Mouse (Mus musculus): ENCODE data around the gene Slc9a3r1. TPM values are rescaled to one million over a fixed set of nuclear protein-coding genes. Genes with fewer than 3 reads are reported as not detected.

Gene Slc9a3r1
- polyA plus RNA-seq, 2 experiments: 41.4 to 49.6 TPM

DNA sequence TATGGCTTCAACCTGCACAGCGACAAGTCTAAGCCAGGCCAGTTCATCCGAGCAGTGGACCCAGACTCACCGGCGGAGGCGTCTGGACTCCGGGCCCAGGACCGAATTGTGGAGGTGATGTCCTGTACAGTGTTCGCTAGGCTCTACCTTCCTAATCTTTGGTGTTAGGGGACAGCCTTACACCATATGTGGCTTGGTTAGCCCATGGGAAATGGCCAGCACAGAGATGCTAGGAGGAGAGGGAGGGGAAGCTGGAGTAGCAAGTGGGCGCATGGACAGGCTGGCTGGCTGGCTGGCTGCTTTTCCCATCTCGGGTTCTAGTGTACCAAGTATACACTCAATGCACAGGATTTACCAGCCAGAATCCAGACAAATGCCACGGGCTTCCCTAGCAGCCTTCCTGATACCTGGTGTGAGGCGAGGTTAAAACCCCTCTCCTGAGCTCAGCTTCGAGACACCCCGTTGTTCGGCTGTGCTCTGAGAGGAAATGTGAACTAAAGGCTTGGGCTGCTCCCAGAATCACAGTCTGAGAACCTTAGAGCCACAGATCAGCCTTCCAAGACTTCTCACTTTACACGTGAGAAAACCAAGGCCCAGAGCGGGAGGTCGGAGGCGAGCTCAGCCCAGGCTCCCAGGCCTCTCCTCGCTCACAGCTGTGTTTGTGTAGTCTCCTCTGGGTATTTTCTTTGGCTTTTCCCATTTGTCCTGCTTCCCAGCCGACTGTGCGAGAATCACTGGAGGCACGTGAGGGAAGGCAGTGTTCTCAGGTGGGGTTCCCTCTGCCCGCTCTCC, 13.5 kb downstream of the Slc9a3r1 start:
- H3K4me1 ChIP-seq (replicated peaks; ENCODE audit: control insufficient read depth in 2 of 2, insufficient read depth in 2 of 2, low read length in 1 of 2): peaks cover 0 to 18% of the 10 kb centered on the region in 2 experiments; a peak in 2 of 4 replicates
- H3K4me2 ChIP-seq (ENCODE audit: low read depth): no peak overlapping the region
- H3K9ac ChIP-seq (replicated peaks): no peak overlapping the region
- H3K27ac ChIP-seq: no peak overlapping the region
- WGBS (ENCODE audit: insufficient replicate concordance): 70% methylated on average over 24 of the region's 24 CpGs
- H3K36me3 ChIP-seq (replicated peaks; ENCODE audit: control insufficient read depth, insufficient read depth, low read depth): peaks cover 2% of the 10 kb centered on the region; the same call in 1 of the 2 replicates
- no peak overlapping the region for H3K4me3 ChIP-seq (ENCODE audit: insufficient read depth in 1 of 2, low read depth in 2 of 2, low read length in 2 of 2)
- DNase-seq (ENCODE audit: low read depth in 3 of 3, low spot score in 3 of 3) (no peak), ATAC-seq (ENCODE audit: insufficient read depth) (no peak)
- no peaks in the 10 kb centered on the region for H3K27me3 ChIP-seq (ENCODE audit: control insufficient read depth, insufficient read depth, low read length)
- no peaks in the 10 kb centered on the region for H3K9me3 ChIP-seq (ENCODE audit: control insufficient read depth, low read length)
- TF ChIP-seq CTCF (IDR thresholded peaks at IDR 0.05; ENCODE audit: low read depth) (no peak), EP300 (IDR thresholded peaks at IDR 0.05; ENCODE audit: low read depth) (no peak)

DNA sequence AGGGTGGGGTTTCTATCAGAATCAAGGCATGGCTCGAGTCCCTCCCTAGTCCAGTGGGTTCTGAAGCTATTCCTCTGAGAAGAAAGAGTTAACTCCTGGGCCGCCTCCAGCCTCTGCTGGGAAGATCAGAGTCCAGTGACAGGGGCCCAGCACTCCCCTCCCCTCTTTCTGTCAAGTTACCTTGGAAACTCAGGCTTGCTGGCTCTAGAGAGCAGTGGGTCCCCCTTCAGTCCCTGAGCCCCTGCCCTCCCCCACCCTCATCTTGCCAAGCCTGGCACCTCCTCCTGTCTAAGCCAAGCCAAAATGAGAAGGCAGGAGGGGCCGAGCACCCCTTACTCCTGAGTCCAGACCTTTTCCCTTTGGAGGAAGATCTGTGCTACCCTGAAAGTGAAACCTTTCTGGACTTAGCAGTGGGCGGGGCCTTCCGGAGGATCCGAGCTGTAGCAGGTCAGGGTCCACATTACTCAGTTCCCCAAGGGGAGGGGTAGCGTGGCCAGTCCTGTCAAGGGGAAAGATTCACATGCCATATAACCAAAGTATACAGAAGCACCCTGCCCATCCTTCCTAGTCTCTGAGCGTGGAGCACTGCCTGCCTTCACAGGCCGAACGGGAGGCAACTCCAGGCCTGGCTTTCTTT, 14.5 kb downstream of the Slc9a3r1 start:
- peaks cover 2% of the 10 kb centered on the region; the same call in 1 of the 2 replicates for H3K36me3 ChIP-seq (replicated peaks; ENCODE audit: control insufficient read depth, insufficient read depth, low read depth)
- peaks cover 0 to 15% of the 10 kb centered on the region in 2 experiments; a peak in 2 of 4 replicates for H3K4me1 ChIP-seq (replicated peaks; ENCODE audit: control insufficient read depth in 2 of 2, insufficient read depth in 2 of 2, low read length in 1 of 2)
- H3K4me3 ChIP-seq (ENCODE audit: insufficient read depth in 1 of 2, low read depth in 2 of 2, low read length in 2 of 2): no peak overlapping the region
- H3K27me3 ChIP-seq (ENCODE audit: control insufficient read depth, insufficient read depth, low read length): no peaks in the 10 kb centered on the region
- H3K9me3 ChIP-seq (ENCODE audit: control insufficient read depth, low read length): no peaks in the 10 kb centered on the region
- no peak overlapping the region for H3K27ac ChIP-seq
- no peak overlapping the region for H3K4me2 ChIP-seq (ENCODE audit: low read depth)
- DNase-seq (ENCODE audit: low read depth in 3 of 3, low spot score in 3 of 3) (no peak), ATAC-seq (ENCODE audit: insufficient read depth) (peak; percentile 58; the same call in 1 of the 2 replicates)
- no peak overlapping the region for H3K9ac ChIP-seq (replicated peaks)
- WGBS (ENCODE audit: insufficient replicate concordance): 64% methylated on average over 10 of the region's 10 CpGs
- TF ChIP-seq CTCF (IDR thresholded peaks at IDR 0.05; ENCODE audit: low read depth) (no peak), EP300 (IDR thresholded peaks at IDR 0.05; ENCODE audit: low read depth) (no peak)

GRCm38 (mm10) chr11:115178766-115179165, 15.6 kb downstream of the Slc9a3r1 start:
- WGBS (ENCODE audit: insufficient replicate concordance): 68% methylated on average over 2 of the region's 2 CpGs
- H3K9me3 ChIP-seq (ENCODE audit: control insufficient read depth, low read length): no peaks in the 10 kb centered on the region
- H3K4me1 ChIP-seq (replicated peaks; ENCODE audit: control insufficient read depth in 2 of 2, insufficient read depth in 2 of 2, low read length in 1 of 2): peaks cover 0 to 11% of the 10 kb centered on the region in 2 experiments; a peak in 1 of 4 replicates
- no peak overlapping the region for H3K4me3 ChIP-seq (ENCODE audit: insufficient read depth in 1 of 2, low read depth in 2 of 2, low read length in 2 of 2)
- TF ChIP-seq EP300 (IDR thresholded peaks at IDR 0.05; ENCODE audit: low read depth) (no peak), CTCF (IDR thresholded peaks at IDR 0.05; ENCODE audit: low read depth) (no peak)
- no peaks in the 10 kb centered on the region for H3K27me3 ChIP-seq (ENCODE audit: control insufficient read depth, insufficient read depth, low read length)
- no peak for DNase-seq (ENCODE audit: low read depth in 3 of 3, low spot score in 3 of 3)
- H3K36me3 ChIP-seq (replicated peaks; ENCODE audit: control insufficient read depth, insufficient read depth, low read depth): peaks cover 2% of the 10 kb centered on the region; the same call in 1 of the 2 replicates
- H3K27ac ChIP-seq: no peak overlapping the region
- ATAC-seq (ENCODE audit: insufficient read depth): no peak
- no peak overlapping the region for H3K4me2 ChIP-seq (ENCODE audit: low read depth)
- H3K9ac ChIP-seq (replicated peaks): no peak overlapping the region

GRCm38 (mm10) chr11:115179191-115179590, 16.1 kb downstream of the Slc9a3r1 start:
- H3K4me1 ChIP-seq (replicated peaks; ENCODE audit: control insufficient read depth in 2 of 2, insufficient read depth in 2 of 2, low read length in 1 of 2): peaks cover 0 to 10% of the 10 kb centered on the region in 2 experiments; a peak in 1 of 4 replicates
- no peak overlapping the region for H3K4me2 ChIP-seq (ENCODE audit: low read depth)
- ATAC-seq (ENCODE audit: insufficient read depth): no peak
- H3K27me3 ChIP-seq (ENCODE audit: control insufficient read depth, insufficient read depth, low read length): no peaks in the 10 kb centered on the region
- H3K9ac ChIP-seq (replicated peaks): no peak overlapping the region
- no peaks in the 10 kb centered on the region for H3K9me3 ChIP-seq (ENCODE audit: control insufficient read depth, low read length)
- no peak for DNase-seq (ENCODE audit: low read depth in 3 of 3, low spot score in 3 of 3)
- 62% methylated on average over 6 of the region's 6 CpGs for WGBS (ENCODE audit: insufficient replicate concordance)
- peaks cover 2% of the 10 kb centered on the region; the same call in 1 of the 2 replicates for H3K36me3 ChIP-seq (replicated peaks; ENCODE audit: control insufficient read depth, insufficient read depth, low read depth)
- no peak overlapping the region for H3K4me3 ChIP-seq (ENCODE audit: insufficient read depth in 1 of 2, low read depth in 2 of 2, low read length in 2 of 2)
- TF ChIP-seq EP300 (IDR thresholded peaks at IDR 0.05; ENCODE audit: low read depth): no peak
- no peak for TF ChIP-seq CTCF (IDR thresholded peaks at IDR 0.05; ENCODE audit: low read depth)
- no peak overlapping the region for H3K27ac ChIP-seq

GRCm38 (mm10) chr11:115179881-115180280, 16.7 kb downstream of the Slc9a3r1 start:
- no peak for TF ChIP-seq EP300 (IDR thresholded peaks at IDR 0.05; ENCODE audit: low read depth)
- no peak for TF ChIP-seq CTCF (IDR thresholded peaks at IDR 0.05; ENCODE audit: low read depth)
- Histone ChIP-seq H3K4me2 (ENCODE audit: low read depth) (no peak overlapping the region), H3K4me1 (replicated peaks; ENCODE audit: control insufficient read depth in 2 of 2, insufficient read depth in 2 of 2, low read length in 1 of 2) (peaks cover 0 to 5% of the 10 kb centered on the region in 2 experiments; a peak in 1 of 4 replicates), H3K27me3 (ENCODE audit: control insufficient read depth, insufficient read depth, low read length) (no peaks in the 10 kb centered on the region), H3K27ac (no peak overlapping the region), H3K4me3 (ENCODE audit: insufficient read depth in 1 of 2, low read depth in 2 of 2, low read length in 2 of 2) (no peak overlapping the region), H3K36me3 (replicated peaks; ENCODE audit: control insufficient read depth, insufficient read depth, low read depth) (peaks cover 2% of the 10 kb centered on the region; the same call in 1 of the 2 replicates), H3K9me3 (ENCODE audit: control insufficient read depth, low read length) (no peaks in the 10 kb centered on the region), H3K9ac (replicated peaks) (no peak overlapping the region)
- DNase-seq (ENCODE audit: low read depth in 3 of 3, low spot score in 3 of 3): no peak
- 79% methylated on average over 6 of the region's 6 CpGs for WGBS (ENCODE audit: insufficient replicate concordance)
- ATAC-seq (ENCODE audit: insufficient read depth): no peak

All from liver, embryonic 14.5 days (tissue).